Mouse (Mus musculus) CH12F3 (cell line): ENCODE data around the gene Snd1.

Experiments used
- in situ Hi-C: fragments of 300-500 bp; cut with MboI; formaldehyde crosslinking; loops from 2 replicates; pipeline ENCODE4 v1.14.3; 2020; ENCODE audit warnings: low sequenced_read_pairs

Snd1 gene

DNA sequence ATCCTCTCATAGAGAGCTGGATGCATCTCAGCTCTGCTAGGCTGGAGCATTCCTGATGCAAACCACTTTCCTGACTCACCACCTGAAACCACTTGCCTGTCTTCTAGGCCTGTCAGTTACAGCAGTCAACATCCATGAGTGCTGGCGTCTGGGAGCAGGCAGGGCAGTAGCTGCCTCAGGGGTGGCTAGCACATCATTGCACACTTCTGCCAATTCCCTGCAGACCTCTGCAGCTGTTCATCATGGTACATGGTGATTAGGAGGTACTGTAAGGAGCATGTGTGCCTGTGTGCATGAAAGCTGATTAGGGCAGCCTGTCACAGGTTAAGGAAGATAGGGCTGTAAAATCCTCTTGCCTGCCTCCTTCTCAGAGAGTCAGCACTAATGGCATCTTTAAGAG lies 153.5 kb downstream of the Snd1 start:
- in situ Hi-C loops: no loop called here

DNA sequence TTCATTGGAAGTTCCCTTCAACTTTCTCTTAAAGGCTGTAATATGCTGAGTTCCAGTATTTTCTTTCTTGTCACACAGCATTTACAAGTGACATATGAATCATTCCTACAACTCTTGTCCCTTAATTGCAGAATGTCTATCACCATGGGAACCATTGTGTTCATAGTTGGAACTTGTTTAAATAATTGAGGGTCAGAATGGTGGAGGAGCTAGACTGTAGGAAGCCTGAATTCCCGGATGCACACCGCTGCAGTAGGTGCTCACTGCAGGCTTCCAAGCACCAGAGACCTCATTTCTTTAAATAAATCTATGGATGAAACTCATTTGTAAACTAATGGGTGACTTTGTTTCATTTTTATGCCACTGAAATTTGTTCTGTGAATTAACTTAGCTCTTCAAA lies 154.9 kb downstream of the Snd1 start:
- in situ Hi-C loops: no loop called here

DNA sequence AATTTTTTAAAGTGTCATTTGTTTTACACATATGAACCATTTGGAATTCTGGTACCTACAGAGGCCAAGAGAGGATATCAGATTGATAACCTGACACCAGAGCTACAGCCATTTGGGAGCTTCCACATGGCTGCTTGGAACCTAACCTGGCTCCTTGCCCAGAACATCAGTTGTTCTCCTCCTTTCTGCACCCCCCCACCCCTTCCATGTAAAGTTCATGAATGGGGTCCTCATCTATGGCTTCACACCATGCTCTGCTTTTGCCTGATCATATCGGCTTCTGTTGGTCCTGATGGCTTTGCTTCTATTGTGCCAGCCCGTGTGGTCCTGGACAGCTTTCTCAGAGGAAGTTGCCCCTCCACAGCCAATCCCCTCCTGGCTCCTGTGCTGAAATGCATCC lies 156.0 kb downstream of the Snd1 start:
- in situ Hi-C loops: no loop called here

DNA sequence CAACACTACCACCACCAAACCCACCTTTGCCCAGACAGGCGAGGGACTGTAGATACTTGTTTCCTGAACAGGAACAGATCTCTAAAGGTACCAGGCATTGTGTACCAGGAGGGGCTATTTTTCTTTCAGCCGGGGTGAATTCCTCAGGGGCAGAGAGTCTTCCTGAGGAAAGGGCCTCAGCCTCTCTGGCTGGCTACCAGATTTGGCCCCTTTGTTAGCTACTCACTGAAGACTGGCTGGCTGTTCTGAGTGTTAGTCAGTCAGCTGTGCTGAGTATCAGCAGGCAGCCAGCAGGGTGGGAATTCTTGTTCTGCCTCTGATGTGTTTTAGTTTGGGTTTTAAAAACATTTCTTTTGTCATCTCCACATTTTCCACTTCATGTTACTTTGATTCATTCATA lies 158.2 kb downstream of the Snd1 start:
- in situ Hi-C loops: no loop called here

DNA sequence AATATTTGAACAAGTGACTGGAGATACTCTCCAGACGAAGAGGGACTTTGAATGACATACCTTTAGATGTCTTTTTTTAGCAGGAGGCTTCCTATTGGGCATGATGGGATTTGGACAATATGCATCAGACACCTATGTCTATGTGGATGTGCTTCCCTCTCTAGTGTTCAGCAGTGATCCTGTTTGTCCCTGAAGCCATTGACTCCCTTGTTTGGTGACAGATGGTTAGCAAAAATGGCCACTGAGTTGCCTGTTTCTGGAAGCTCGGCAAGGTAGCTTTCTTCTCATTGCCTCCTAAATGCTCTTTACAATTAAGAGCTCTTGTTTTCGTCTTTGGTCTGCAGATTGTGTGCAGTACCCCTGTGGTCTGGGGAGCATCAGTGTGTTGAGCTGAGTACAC lies 158.7 kb downstream of the Snd1 start:
- in situ Hi-C loops: no loop called here

DNA sequence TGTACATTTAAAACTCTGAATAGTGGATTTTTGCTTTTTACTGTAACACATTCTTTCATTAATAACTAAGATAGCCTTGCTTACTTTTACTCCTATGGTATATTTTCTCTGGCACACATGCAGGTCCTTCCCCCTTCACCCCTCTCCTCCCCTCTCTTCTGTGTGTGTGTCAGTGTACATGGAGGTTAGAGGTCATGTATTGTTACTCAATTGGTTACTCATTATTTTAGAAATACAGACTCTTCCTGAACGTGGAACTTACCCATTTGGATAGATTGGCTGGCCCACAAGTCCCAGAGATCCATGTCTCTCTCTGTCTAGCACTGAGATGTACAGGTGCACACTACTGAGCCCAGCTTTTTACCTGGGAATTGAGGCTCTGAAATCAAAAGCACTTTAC lies 160.2 kb downstream of the Snd1 start:
- in situ Hi-C loops: no loop called here

DNA sequence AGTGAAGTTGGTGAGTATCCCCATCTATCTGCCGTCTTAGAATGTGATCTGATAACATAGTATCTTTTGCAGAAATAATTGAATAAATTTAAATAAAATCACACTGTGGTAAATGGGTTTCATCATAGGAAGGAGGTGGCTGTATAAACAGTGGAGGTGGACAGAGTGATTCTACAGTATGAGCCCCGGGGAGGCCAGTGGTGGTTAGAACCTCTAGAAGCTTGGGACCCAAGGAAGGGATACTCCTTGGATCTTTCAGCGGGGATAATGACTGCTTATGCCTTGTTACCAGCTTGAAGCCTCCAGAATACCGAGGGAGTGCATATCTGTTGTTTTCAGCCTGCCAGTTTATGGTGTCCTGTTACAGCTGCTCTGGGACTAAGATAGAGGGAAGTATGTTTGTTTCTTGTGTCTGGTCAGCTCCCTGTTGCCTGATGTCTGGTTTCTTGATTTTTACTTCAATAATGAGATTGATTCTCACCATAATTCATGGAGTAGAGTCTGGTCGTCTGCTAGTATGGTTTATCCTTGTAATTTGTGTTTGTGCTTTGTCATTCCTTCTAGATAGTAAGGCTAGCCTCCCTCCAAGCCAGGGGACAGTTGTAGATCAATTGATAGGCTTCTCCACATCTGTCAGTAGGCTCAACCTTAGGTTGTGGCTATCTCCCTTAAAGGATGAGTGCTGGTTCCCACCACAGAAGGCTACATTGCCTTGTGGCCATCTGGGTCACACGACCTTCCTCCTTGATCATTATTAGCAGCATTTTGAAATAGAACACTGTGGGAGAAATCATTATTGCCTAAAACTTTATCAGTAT lies 160.8 kb downstream of the Snd1 start:
- in situ Hi-C loops: no loop called here

DNA sequence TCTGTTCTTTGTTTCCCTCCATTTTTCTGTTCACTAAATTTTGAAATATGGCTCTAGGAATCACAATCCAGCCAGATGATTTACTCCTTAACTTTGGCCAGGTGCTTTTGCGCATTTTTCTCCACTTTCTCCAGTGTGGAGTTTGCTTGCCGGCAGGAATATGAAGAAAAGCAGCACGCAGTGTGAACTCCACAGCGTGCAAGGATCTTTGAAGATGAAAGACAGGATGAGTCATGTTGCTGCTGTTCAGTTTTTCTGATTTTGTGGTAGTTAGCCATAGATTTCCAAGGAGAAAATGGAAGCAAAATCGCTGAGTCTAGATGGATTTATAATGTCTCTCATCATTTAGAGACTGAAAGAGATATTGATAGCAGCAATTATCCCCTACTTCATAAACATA lies 165.1 kb downstream of the Snd1 start:
- in situ Hi-C loops: no loop called here

DNA sequence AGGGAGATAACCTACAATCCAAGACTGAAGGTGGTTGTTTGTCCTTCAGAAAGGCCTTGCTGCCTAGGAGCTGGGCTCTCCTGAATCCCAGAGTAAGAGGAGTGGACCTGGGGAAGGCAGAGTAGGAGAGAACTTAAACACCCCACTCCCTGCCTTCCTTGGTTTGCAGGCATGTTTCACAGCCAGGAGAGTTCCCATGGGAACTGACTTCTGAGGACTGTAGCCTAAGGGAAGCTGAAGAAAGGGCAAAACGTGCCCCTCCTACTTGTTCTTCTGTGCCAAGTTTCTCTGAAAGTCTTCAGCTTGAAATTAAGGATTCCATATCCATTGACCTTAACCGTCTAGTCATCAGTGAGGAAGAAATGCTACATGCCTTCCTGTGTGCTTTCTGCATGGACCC lies 168.0 kb downstream of the Snd1 start:
- in situ Hi-C loops: no loop called here

DNA sequence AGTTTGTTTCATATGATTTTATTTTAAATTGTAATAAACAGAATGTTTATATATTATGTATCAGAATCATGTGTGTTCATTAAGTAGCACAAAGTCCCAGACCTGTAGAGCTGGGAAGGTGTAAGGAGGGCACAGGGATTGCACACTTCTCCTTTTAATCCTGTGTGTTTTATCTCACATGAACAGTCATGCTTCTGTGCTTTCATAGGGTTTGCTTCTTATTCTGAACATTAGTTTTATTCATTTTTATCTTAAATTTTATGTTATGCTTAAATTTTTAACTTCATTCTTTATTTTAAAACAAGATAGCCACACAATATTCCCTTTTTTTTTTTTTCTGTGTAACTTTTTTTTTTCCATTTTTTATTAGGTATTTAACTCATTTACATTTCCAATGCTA lies 170.3 kb downstream of the Snd1 start:
- in situ Hi-C loops: no loop called here

DNA sequence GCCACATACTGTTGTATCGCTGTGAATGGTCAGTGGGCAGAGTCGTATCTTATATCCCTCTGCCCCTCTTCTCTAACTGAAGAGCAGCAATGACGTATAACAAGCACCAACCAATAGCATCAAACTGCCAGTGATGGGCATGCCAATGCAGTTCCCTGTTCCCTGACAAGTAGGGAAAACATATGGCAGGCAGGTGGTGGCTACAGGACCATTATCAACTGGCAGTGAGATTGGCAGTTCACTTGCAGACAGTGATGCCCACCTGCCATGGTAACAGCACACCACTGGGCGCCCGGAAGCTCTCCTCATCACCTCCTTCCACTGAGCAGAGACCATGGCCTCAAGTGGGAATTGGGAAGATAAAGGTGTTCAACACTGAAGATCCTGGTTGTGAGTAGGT lies 181.6 kb downstream of the Snd1 start:
- in situ Hi-C loops: no loop called here

DNA sequence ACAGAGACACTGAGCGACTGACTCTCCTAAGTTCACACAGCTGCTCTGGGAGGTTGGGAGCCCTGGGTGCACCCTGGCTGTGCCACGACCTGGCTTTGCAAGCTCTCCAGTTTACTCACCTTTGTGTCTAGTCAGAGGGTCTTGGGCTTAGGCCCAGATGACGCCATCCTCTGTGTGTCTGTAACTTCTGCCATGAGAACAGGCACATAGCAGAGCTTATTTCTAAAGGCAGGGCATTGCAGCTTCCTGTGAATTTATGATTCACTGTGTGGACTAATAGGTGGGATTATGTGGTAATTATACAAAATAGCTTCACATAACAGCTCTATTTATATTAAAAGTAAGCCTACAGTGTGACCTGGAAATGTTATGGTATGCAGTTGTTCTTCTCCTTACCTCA lies 188.1 kb downstream of the Snd1 start:
- in situ Hi-C loops: no loop called here

DNA sequence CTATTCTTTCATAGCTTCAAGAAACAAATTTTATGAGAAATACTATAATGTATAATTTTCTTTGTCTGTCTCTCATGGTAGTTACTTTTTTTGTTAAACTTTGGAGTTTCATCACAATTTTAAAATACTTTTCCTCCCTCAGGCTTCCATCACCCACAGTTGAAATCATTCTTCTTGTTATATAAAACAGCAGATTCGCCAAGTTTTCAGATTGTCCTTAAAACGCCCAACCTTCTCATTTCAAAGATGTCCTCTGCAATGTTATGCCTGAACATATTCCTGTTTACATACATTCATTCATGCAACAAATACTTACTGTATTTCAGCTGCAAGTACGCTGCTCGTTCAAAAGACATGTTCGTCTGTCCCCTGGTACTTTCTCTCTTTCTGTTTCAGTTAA lies 188.7 kb downstream of the Snd1 start:
- in situ Hi-C loops: no loop called here

DNA sequence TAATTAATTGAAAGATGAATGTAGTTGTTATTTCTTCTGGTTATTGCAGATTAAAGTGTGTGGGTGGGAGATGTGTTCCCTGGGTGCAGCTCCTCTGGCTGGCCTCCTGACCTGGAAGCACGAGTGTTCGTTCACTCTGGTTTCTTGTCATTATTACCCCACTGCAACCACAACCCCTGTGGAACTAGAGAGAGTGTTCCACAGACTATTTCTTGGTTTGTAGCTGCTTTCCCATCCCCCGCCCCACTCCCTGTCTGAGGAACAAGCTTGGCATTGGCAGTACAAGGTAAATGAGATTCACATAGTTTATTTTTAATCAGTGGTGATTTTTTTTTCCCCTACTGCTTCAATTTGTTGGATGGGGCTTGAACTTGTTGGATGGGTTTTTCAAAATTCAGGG lies 189.8 kb downstream of the Snd1 start:
- in situ Hi-C loops: no loop called here

DNA sequence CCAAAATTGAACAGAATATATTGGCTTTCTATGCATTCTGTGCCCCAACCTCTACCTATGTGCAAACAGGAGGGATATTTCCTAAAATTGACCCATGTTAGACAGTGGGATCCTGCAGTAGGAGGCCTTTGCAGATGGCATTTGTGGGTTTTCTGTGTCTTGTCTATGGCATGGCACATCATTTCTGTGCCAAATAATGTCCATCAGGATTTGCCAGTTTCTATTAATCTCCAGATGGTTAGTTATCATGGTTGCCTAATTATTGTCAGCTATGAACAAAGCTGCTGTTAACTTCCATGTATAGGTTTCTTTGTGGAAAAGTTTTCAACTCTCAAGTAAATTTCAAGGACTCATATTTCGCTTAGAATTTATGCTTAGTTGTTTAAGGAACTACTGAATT lies 192.6 kb downstream of the Snd1 start:
- in situ Hi-C loops: no loop called here

DNA sequence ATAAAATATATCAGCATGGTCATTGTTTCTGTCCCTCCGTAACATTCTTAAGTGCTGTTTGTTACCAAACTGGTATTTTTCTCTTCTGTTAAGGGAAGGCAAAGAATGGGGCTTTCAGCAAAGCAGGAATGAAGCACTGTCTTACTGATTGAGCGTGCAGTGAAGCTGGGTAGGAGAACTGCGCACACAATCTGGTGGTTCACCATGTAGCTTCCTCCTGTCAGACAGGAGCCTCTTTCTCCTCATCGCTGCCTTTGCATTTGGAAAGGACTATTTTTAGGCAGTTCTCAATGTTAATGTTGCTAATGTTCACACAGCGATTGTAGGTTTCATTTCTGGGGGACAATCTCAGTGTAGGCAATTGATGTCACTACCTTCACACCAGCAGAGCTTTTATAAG lies 194.3 kb downstream of the Snd1 start:
- in situ Hi-C loops: no loop called here

DNA sequence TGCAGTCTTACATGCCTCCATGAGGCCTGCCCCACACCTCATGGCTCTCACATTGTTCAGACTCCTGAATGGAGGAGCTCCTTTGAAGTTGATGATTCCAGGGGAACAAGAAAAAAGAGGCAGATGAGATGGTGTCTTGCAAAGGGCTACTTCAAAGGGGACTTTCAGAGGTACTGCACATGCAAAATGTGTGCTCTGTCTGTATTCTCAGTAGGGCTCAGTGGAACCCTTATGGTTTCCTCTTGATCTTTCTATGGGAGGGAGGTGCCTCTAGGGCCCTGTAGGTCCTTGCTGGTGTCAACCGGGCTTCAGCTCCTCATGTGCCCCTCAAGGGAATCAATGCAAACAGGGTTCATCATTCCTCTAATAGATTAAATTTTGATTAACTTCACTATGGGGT lies 197.4 kb downstream of the Snd1 start:
- in situ Hi-C loops: no loop called here

DNA sequence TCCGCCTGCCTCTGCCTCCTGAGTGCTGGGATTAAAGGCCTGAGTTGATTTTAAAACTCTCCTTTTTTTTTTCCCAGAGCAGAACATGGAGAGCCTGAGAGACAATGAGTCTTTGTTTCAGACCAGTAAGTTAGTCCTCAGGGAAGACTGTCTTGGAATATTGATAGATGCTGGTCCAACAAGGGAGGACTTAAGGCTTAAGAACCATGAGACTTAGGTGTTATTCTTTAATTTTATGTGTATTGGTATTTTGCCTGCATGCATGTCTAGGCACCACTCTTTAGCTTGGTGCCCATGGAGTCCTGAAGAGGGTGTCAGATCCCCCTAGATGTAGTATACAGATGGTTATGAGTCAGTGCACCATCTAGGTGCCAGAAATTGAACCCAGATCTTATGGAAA lies 199.7 kb downstream of the Snd1 start:
- in situ Hi-C loops: no loop called here

DNA sequence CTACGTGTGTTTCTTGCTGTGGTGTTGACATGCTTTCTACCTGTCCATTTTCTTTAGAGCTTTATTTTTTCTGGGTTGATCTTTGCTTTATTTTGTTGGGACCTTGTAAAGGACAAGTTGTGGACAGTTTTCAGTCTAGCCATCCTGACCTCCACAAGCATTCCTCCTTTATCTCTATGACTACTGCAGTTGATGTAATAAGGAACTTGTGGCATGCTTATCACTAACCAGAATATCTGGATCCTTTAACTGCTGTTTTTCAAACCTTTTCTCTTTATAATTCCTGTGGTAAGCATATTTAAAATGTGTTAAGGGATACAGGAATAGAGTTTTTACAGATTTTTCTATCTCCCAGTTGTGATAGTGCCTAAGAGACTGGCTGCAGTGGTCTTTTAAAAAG lies 204.0 kb downstream of the Snd1 start:
- in situ Hi-C loops: no loop called here

DNA sequence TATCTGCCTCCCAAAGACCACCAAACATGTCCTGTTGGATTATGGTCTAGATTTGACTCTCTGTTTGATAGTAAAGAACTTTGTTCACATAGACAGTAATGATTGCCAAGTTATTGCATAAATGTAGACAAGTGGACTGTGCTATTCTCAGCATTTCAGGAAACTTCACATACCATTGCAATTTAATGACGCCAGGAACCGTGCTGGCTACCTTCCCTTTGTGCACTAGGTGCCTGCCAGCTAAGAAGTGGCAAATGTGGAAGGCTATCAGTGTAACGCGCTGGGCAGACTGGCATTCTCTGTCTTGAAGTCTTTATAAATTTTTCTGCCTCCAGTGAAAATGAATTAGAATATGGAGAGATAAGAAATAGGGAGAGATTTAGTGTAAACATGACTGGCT lies 205.6 kb downstream of the Snd1 start:
- in situ Hi-C loops: no loop called here

DNA sequence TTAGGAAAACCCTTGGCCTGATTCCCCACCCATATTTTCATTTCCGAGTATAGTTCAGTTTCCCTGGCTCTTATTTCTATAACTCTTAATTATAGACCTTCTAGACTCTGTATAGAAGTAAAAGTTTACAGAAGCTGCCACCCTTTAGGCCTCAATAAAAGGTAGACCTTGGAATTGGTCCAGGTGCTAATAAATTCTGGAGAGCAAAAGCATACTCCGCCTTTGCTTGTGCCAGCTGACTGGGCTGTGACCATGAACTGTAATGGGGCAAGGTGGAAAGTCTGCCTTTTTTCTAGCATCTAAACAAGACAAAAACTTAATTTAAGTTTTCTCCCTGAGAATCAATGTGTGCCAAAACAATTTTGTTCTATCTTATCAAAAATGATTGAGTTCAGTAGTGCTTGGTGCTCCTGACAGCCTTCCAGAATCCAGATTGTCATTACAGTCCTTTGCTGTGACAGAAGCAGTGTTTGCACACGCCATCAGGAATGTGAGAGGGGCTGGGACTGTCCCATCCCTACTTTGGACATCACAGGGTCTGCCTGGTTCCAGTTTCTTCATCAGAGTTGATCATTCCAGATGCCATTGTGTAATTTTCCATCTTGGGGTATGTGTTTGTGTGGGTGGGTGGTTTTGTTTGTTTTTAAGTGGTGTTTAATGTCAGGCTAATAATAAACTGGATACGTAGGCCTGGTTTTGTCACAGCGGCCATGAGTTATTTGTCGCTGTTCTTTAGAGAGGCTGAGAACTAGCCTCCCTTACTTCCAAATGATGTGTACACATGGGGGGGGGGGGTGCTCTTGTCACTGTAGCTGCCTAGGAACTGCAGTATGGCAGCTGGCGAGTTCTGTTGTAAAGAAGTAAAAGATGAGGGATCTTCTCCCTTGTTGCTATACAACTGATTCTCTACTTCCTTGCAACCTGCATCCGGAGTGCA lies 206.8 kb downstream of the Snd1 start:
- in situ Hi-C loops: no loop called here

DNA sequence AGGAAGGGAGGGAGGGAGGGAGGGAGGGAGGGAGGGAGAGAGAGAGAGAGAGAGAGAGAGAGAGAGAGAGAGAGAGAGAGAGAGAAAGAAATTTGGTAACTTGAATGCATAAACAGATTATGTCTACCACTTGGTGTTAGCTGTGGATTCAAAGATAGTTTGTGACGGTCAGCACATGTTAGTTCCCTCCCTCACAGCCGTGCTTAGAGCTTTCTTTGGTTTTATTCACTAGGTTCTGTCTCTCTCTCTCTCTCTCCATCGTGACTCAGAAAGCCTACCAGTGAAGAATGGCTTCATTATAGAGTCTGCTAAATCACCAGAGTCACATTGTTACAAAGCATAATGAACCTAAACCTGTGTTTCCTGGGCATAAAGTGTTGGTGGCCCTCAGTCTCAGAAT lies 210.1 kb downstream of the Snd1 start:
- in situ Hi-C loops: no loop called here
